Mouse (Mus musculus) neural tube, embryonic 11.5 days (tissue): ENCODE measurements at regions not wholly inside any gene's neighbourhood (a gene's known extent, or its start where the extent isn't known, plus 50 kb on each side); places are given as distances from the start of the nearest gene placed in this dataset.

ENCODE experiments used
- ATAC-seq: fragments of 200-750 bp; cut with Nextera tagmentation; 2 replicates; pipeline ENCODE4 v1.8.0; 2017; ENCODE audit warnings: moderate number of reproducible peaks, mild to moderate bottlenecking, moderate TSS enrichment, moderate library complexity; ENCODE audit not compliant: insufficient read depth, low FRiP score, low TSS enrichment
- DNase-seq: peaks from one replicate; pipeline ENCODE4 v3.0.0-alpha.2; 2015; ENCODE audit warnings: low spot score
- H3K27ac ChIP-seq: fragments of 300-500 bp; sonication (generic); 2 replicates; pipeline ENCODE4 v1.5.1; 2014; ENCODE audit warnings: low read depth, mild to moderate bottlenecking, low read length
- H3K27me3 ChIP-seq: fragments of 300-500 bp; sonication (generic); 2 replicates; pipeline ENCODE4 v1.6.1; 2014; ENCODE audit warnings: mild to moderate bottlenecking, low read length, mixed read lengths; ENCODE audit not compliant: control insufficient read depth, insufficient read depth
- H3K36me3 ChIP-seq: fragments of 300-500 bp; sonication (generic); 2 replicates; pipeline ENCODE4 v1.6.1; 2014; ENCODE audit warnings: mild to moderate bottlenecking, low read length, moderate library complexity, mixed read lengths; ENCODE audit not compliant: control insufficient read depth, insufficient read depth
- H3K4me1 ChIP-seq: fragments of 300-500 bp; sonication (generic); 2 replicates; pipeline ENCODE4 v1.6.1; 2014; ENCODE audit warnings: low read length, mixed read lengths; ENCODE audit not compliant: control insufficient read depth, insufficient read depth
- H3K4me2 ChIP-seq: fragments of 300-500 bp; sonication (generic); 2 replicates; pipeline ENCODE4 v1.6.1; 2014; ENCODE audit warnings: low read depth, mild to moderate bottlenecking, moderate library complexity
- H3K4me3 ChIP-seq: fragments of 300-500 bp; sonication (generic); 2 replicates; pipeline ENCODE4 v1.5.1; 2014; ENCODE audit warnings: low read depth, low read length
- H3K9ac ChIP-seq: fragments of 300-500 bp; sonication (generic); 2 replicates; pipeline ENCODE4 v1.6.1; 2014; ENCODE audit warnings: mild to moderate bottlenecking, low read length
- H3K9me3 ChIP-seq: fragments of 300-500 bp; sonication (generic); 2 replicates; pipeline ENCODE4 v1.6.1; 2016; ENCODE audit warnings: low read length; ENCODE audit not compliant: control insufficient read depth
- WGBS: fragments of 180-500 bp; shearing (Covaris S2); extraction: QIAGEN DNeasy Blood & Tissue Kit; methylation state at CpG from one replicate; pipeline ENCODE4 v1.1.7; 2014; 5-methylcytosine and 5-hydroxymethylcytosine counted together

GRCm38 (mm10) chr3:130991971-130992370, 118.3 kb upstream of the Lef1 start:
- Histone ChIP-seq H3K4me1 (no peaks in the 10 kb centered on the region), H3K9me3 (no peaks in the 10 kb centered on the region), H3K27ac (no peak overlapping the region), H3K4me3 (no peak overlapping the region), H3K4me2 (no peak overlapping the region), H3K9ac (no peak overlapping the region), H3K27me3 (no peaks in the 10 kb centered on the region), H3K36me3 (no peaks in the 10 kb centered on the region)
- DNase-seq (no peak), ATAC-seq (no peak)
- 66% methylated on average over 9 of the region's 9 CpGs for WGBS

- H3K9ac ChIP-seq, result no peak overlapping the region
- no peaks in the 10 kb centered on the region for H3K36me3 ChIP-seq
- ATAC-seq (no peak), DNase-seq (no peak)
- H3K9me3 ChIP-seq, result no peaks in the 10 kb centered on the region
- 87% methylated on average over 2 of the region's 2 CpGs for WGBS
- H3K4me3 ChIP-seq, result no peak overlapping the region
- H3K27ac ChIP-seq, result no peak overlapping the region
- H3K4me1 ChIP-seq, result no peaks in the 10 kb centered on the region
- H3K27me3 ChIP-seq, result no peaks in the 10 kb centered on the region
- no peak overlapping the region for H3K4me2 ChIP-seq
Measured at GRCm38 (mm10) chr3:130986708-130987107, 123.6 kb upstream of the Lef1 start.

GRCm38 (mm10) chr3:130986101-130986500, 124.2 kb upstream of the Lef1 start:
- Histone ChIP-seq H3K9me3 (no peaks in the 10 kb centered on the region), H3K9ac (no peak overlapping the region), H3K4me3 (no peak overlapping the region), H3K27me3 (no peaks in the 10 kb centered on the region), H3K4me1 (no peaks in the 10 kb centered on the region), H3K36me3 (no peaks in the 10 kb centered on the region), H3K4me2 (no peak overlapping the region), H3K27ac (no peak overlapping the region)
- ATAC-seq, result no peak
- DNase-seq, result no peak
- WGBS, result 91% methylated on average over 2 of the region's 2 CpGs

- H3K9ac ChIP-seq, result no peak overlapping the region
- no peaks in the 10 kb centered on the region for H3K4me1 ChIP-seq
- H3K4me2 ChIP-seq, result no peak overlapping the region
Measured at GRCm38 (mm10) chr3:130981566-130981965, 128.7 kb upstream of the Lef1 start.

GRCm38 (mm10) chr3:130978986-130979642, 131.2 kb upstream of the Lef1 start:
- Histone ChIP-seq H3K9me3 (no peaks in the 10 kb centered on the region), H3K27me3 (no peaks in the 10 kb centered on the region), H3K4me1 (no peaks in the 10 kb centered on the region), H3K36me3 (no peaks in the 10 kb centered on the region), H3K27ac (no peak overlapping the region), H3K4me3 (no peak overlapping the region), H3K4me2 (no peak overlapping the region), H3K9ac (no peak overlapping the region)
- ATAC-seq, result no peak
- WGBS, result 82% methylated on average over 14 of the region's 14 CpGs
- no peak for DNase-seq

More at GRCm38 (mm10) chr3:130981566-130981965, 128.7 kb upstream of the Lef1 start:
- no peak overlapping the region for H3K27ac ChIP-seq
- H3K27me3 ChIP-seq, result no peaks in the 10 kb centered on the region
- no peak for ATAC-seq
- H3K4me3 ChIP-seq, result no peak overlapping the region
- H3K9me3 ChIP-seq, result no peaks in the 10 kb centered on the region
- H3K36me3 ChIP-seq, result no peaks in the 10 kb centered on the region
- no peak for DNase-seq

GRCm38 (mm10) chr3:130977921-130978700, 132.2 kb upstream of the Lef1 start:
- no peaks in the 10 kb centered on the region for H3K9me3 ChIP-seq
- 59% methylated on average over 13 of the region's 13 CpGs for WGBS
- no peak overlapping the region for H3K27ac ChIP-seq
- H3K4me3 ChIP-seq, result no peak overlapping the region
- H3K36me3 ChIP-seq, result no peaks in the 10 kb centered on the region
- H3K4me2 ChIP-seq, result no peak overlapping the region
- no peaks in the 10 kb centered on the region for H3K27me3 ChIP-seq
- DNase-seq (no peak), ATAC-seq (no peak)
- no peaks in the 10 kb centered on the region for H3K4me1 ChIP-seq
- H3K9ac ChIP-seq, result no peak overlapping the region

- Histone ChIP-seq H3K4me1 (no peaks in the 10 kb centered on the region), H3K4me2 (no peak overlapping the region), H3K9me3 (no peaks in the 10 kb centered on the region), H3K36me3 (no peaks in the 10 kb centered on the region), H3K27ac (no peak overlapping the region), H3K9ac (no peak overlapping the region), H3K27me3 (no peaks in the 10 kb centered on the region), H3K4me3 (no peak overlapping the region)
- DNase-seq, result no peak
- 90% methylated on average over 5 of the region's 5 CpGs for WGBS
- no peak for ATAC-seq
Measured at GRCm38 (mm10) chr3:130976206-130976605, 134.1 kb upstream of the Lef1 start.

- ATAC-seq (no peak), DNase-seq (no peak)
- no peak overlapping the region for H3K27ac ChIP-seq
- H3K4me2 ChIP-seq, result no peak overlapping the region
- H3K9ac ChIP-seq, result no peak overlapping the region
- no peaks in the 10 kb centered on the region for H3K36me3 ChIP-seq
- no peaks in the 10 kb centered on the region for H3K9me3 ChIP-seq
- H3K4me3 ChIP-seq, result no peak overlapping the region
- H3K4me1 ChIP-seq, result no peaks in the 10 kb centered on the region
- no peaks in the 10 kb centered on the region for H3K27me3 ChIP-seq
- 59% methylated on average over 1 of the region's 1 CpGs for WGBS
Measured at GRCm38 (mm10) chr3:130975291-130975690, 135.0 kb upstream of the Lef1 start.

- DNase-seq (no peak), ATAC-seq (no peak)
- Histone ChIP-seq H3K4me2 (no peak overlapping the region), H3K9ac (no peak overlapping the region), H3K4me3 (no peak overlapping the region), H3K4me1 (no peaks in the 10 kb centered on the region), H3K27me3 (no peaks in the 10 kb centered on the region), H3K36me3 (no peaks in the 10 kb centered on the region), H3K9me3 (no peaks in the 10 kb centered on the region), H3K27ac (no peak overlapping the region)
- 56% methylated on average over 2 of the region's 2 CpGs for WGBS
Measured at GRCm38 (mm10) chr3:130972126-130972525, 138.1 kb upstream of the Lef1 start.
